Mouse (Mus musculus) bone marrow macrophage, adult 2 months (primary cell): ENCODE data around the gene Spryd4.

Source experiments
- CTCF ChIP-seq: IDR thresholded peaks from 2 replicates; pipeline ENCODE4 v1.5.1; 2012; ENCODE audit warnings: low read depth, mild to moderate bottlenecking, low read length, moderate library complexity
- POLR2A ChIP-seq: IDR thresholded peaks from 2 replicates; pipeline ENCODE4 v1.6.1; 2012; ENCODE audit warnings: mild to moderate bottlenecking, low read depth, low read length, borderline replicate concordance

DNA sequence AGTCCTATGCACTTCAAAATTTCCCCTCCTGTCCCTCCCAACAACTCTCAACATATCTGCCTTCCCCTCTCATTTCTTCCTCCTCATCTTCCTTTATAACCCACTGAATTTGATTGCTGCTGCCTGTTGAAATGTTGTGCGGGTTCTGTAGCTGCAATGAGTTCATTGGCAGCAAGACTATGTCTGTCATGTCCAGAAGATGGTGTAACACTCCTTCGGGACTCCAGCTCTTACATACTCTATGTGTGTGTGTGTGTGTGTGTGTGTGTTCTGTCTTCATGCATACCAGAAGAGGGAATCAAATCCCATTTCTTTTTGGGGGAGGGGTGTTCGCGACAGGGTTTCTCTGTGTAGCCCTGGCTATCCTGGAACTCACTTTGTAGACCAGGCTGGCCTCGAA lies 3.4 kb upstream of the Spryd4 start:
- TF ChIP-seq POLR2A (no peak), CTCF (no peak)
